ENCODE assay signal across 7 mouse cellular contexts in the genomic region with DNA sequence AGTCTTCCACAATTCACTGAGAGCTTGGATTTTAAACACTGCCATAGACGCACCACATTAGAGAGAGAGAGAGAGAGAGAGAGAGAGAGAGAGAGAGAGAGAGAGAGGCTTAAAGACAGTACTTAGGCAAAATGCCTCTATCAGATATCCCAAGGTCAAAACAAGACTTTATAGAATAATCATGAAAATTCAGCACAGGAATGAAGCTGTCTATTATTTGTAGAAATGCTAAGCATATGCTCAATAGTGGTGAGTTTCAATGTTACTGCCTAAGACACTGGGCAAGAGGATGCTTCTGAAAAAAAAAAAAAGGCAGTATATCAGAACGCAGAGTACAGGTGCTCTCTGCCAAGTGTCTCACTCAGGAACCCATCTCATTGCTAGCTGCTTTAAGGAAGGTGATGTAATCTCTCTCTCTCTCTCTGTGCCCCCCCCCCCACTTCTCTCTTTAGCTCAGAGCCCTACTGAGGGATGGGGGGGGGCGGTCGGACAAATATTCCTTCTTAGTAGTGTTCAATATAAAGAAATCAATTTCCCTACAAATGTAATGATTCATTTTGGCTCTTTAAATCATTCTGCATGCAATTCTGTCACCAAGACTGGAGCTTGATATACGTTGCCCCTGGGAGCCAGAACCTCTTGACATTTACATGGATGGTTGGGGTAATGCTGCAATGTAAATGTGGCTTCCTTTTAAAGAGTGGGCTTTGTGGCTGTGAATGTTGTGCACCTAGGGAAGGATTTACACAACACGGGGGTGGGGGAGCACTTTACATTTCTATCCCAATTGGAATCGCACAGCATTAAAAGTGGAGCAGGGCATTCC.
DNase-seq lines count a peak whose midpoint lies in the region; ATAC-seq lines count a peak whose summit lies in the region.

No protein-coding gene starts in this region.

- peak overlapping the region; percentile 78 for H3K4me2 ChIP-seq in lung, embryonic 16.5 days (ENCODE audit: low read depth, low read length)
- peak overlapping the region; percentile 97 for H3K4me2 ChIP-seq in hindbrain, embryonic 14.5 days (replicated peaks)
- H3K4me2 ChIP-seq in neural tube, embryonic 12.5 days (replicated peaks) = peak overlapping the region; percentile 73

- peak overlapping the region; percentile 61 for H3K4me3 ChIP-seq in lung, embryonic 16.5 days (ENCODE audit: low read length)
- H3K4me3 ChIP-seq in hindbrain, embryonic 14.5 days (replicated peaks; ENCODE audit: low read length) = peak overlapping the region; percentile 58
- H3K4me3 ChIP-seq in neural tube, embryonic 12.5 days = peak overlapping the region; percentile 54

- H3K36me3 ChIP-seq in lung, embryonic 16.5 days (ENCODE audit: control insufficient read depth, insufficient read depth, low read length) = peaks cover 4% of the 10 kb centered on the region; the same call in 1 of the 2 replicates
- H3K36me3 ChIP-seq in hindbrain, embryonic 14.5 days (replicated peaks; ENCODE audit: control insufficient read depth, insufficient read depth) = peaks cover 11% of the 10 kb centered on the region
- peaks cover 8% of the 10 kb centered on the region; the same call in 1 of the 2 replicates for H3K36me3 ChIP-seq in neural tube, embryonic 12.5 days

- no peak for DNase-seq in lung, postnatal 36 days
- peak; percentile 60 to 61 for DNase-seq in cerebellum, postnatal 36 days
- peak; percentile 53 for DNase-seq in hindbrain, embryonic 14.5 days (ENCODE audit: low spot score)
- no peak for DNase-seq in urinary bladder, postnatal 10 days (ENCODE audit: low spot score)
- DNase-seq in urinary bladder, postnatal 14 days (ENCODE audit: low spot score) = no peak

- 54% methylated on average over 7 of the region's 7 CpGs for WGBS in lung, embryonic 16.5 days
- WGBS in hindbrain, embryonic 14.5 days = 36% methylated on average over 7 of the region's 7 CpGs
- WGBS in neural tube, embryonic 12.5 days = 38% methylated on average over 7 of the region's 7 CpGs

- no peaks in the 10 kb centered on the region for H3K9me3 ChIP-seq in lung, embryonic 16.5 days (ENCODE audit: control insufficient read depth, low read length)
- no peaks in the 10 kb centered on the region for H3K9me3 ChIP-seq in hindbrain, embryonic 14.5 days (ENCODE audit: control insufficient read depth, low read length)
- no peaks in the 10 kb centered on the region for H3K9me3 ChIP-seq in neural tube, embryonic 12.5 days

- H3K4me1 ChIP-seq in lung, embryonic 16.5 days (replicated peaks; ENCODE audit: control insufficient read depth, insufficient read depth, low read length) = peaks cover 27% of the 10 kb centered on the region
- H3K4me1 ChIP-seq in hindbrain, embryonic 14.5 days (replicated peaks; ENCODE audit: control insufficient read depth, insufficient read depth, low read length) = peaks cover 38% of the 10 kb centered on the region
- peaks cover 40% of the 10 kb centered on the region for H3K4me1 ChIP-seq in neural tube, embryonic 12.5 days

- H3K9ac ChIP-seq in lung, embryonic 16.5 days (ENCODE audit: low read length) = no peak overlapping the region
- peak overlapping the region; percentile 81 for H3K9ac ChIP-seq in hindbrain, embryonic 14.5 days
- 0 out of 2 replicates have a peak overlapping the region, but pooled peaks have one; percentile 54 for H3K9ac ChIP-seq in neural tube, embryonic 12.5 days

- H3K27ac ChIP-seq in lung, embryonic 16.5 days (ENCODE audit: low read length) = no peak overlapping the region
- peak overlapping the region; percentile 92 for H3K27ac ChIP-seq in hindbrain, embryonic 14.5 days
- no peak overlapping the region for H3K27ac ChIP-seq in neural tube, embryonic 12.5 days

- no peaks in the 10 kb centered on the region for H3K27me3 ChIP-seq in lung, embryonic 16.5 days (ENCODE audit: control insufficient read depth, insufficient read depth, low read depth, low read length)
- H3K27me3 ChIP-seq in hindbrain, embryonic 14.5 days (ENCODE audit: control insufficient read depth, insufficient read depth, low read length) = no peaks in the 10 kb centered on the region
- H3K27me3 ChIP-seq in neural tube, embryonic 12.5 days (replicated peaks) = no peaks in the 10 kb centered on the region

- ATAC-seq in lung, embryonic 16.5 days (ENCODE audit: low read depth) = no peak
- peak; percentile 26; the same call in 1 of the 2 replicates for ATAC-seq in hindbrain, embryonic 14.5 days (ENCODE audit: low FRiP score)
- no peak for ATAC-seq in neural tube, embryonic 12.5 days (ENCODE audit: low FRiP score, low read depth)

Comparison
In these comparisons a context has a peak if more than half of its experiments do, and no peak if none do; other contexts are left out.
1. DNase-seq: peak in cerebellum, postnatal 36 days (2 of 2) and hindbrain, embryonic 14.5 days (single experiment); none in lung, postnatal 36 days (single experiment), urinary bladder, postnatal 10 days (single experiment) and urinary bladder, postnatal 14 days (single experiment).
2. Peak in every context shown above with its lines, with median percentiles within 50 percentile points of each other: H3K4me2 ChIP-seq and H3K4me3 ChIP-seq.